Mouse (Mus musculus) adrenal gland, postnatal 4 days (tissue): ENCODE measurements around the gene Dglucy. TPM values are rescaled to one million over a fixed set of nuclear protein-coding genes. Genes with fewer than 3 reads are reported as not detected.

Experiments used
- DNase-seq, 2 experiments: peaks; one replicate each; pipeline ENCODE4 v3.0.0; 2021 to 2022; ENCODE audit warnings: low spot score in 2 of 2, mixed read lengths in 2 of 2
- total RNA-seq, 2 experiments: library from RNA; stranded (reverse); gene quantifications; 2 replicates each; pipeline ENCODE4 v1.2.3; 2021

The Dglucy gene
- total RNA-seq, 2 experiments from 2014 or later: 11.3 to 11.5 TPM

GRCm38 (mm10) chr12:100875553-100875952 lies 96.7 kb downstream of the Dglucy start:
- DNase-seq: no peak

- no peak for DNase-seq
Observed at GRCm38 (mm10) chr12:100875960-100876359, 97.1 kb downstream of the Dglucy start.

- DNase-seq: no peak
Observed at GRCm38 (mm10) chr12:100877936-100878335, 99.1 kb downstream of the Dglucy start.

GRCm38 (mm10) chr12:100878556-100878955 lies 99.7 kb downstream of the Dglucy start:
- no peak for DNase-seq

- DNase-seq: no peak
Observed at GRCm38 (mm10) chr12:100883168-100883567, 104.3 kb downstream of the Dglucy start.

- DNase-seq: no peak
Observed at GRCm38 (mm10) chr12:100885585-100885984, 106.7 kb downstream of the Dglucy start.

- DNase-seq: no peak
Observed at GRCm38 (mm10) chr12:100886877-100887276, 108.0 kb downstream of the Dglucy start.

- DNase-seq: no peak
Observed at GRCm38 (mm10) chr12:100887801-100888258, 109.0 kb downstream of the Dglucy start.

GRCm38 (mm10) chr12:100890548-100890947 lies 111.7 kb downstream of the Dglucy start:
- DNase-seq: no peak

GRCm38 (mm10) chr12:100895504-100895903 lies 116.6 kb downstream of the Dglucy start:
- DNase-seq: no peak

GRCm38 (mm10) chr12:100896661-100897060 lies 117.8 kb downstream of the Dglucy start:
- DNase-seq: no peak

GRCm38 (mm10) chr12:100897736-100898650 lies 119.1 kb downstream of the Dglucy start:
- no peak for DNase-seq

- DNase-seq: no peak
Observed at GRCm38 (mm10) chr12:100899111-100899640, 120.3 kb downstream of the Dglucy start.

GRCm38 (mm10) chr12:100900901-100901300 lies 122.0 kb downstream of the Dglucy start:
- DNase-seq: no peak

GRCm38 (mm10) chr12:100901386-100901785 lies 122.5 kb downstream of the Dglucy start:
- no peak for DNase-seq

- DNase-seq: no peak
Observed at GRCm38 (mm10) chr12:100903761-100904160, 124.9 kb downstream of the Dglucy start.

GRCm38 (mm10) chr12:100906861-100907260 lies 128.0 kb downstream of the Dglucy start:
- DNase-seq: no peak

- no peak for DNase-seq
Observed at GRCm38 (mm10) chr12:100907598-100908297, 128.9 kb downstream of the Dglucy start, which contains the start of gene Gpr68. Gene Gpr68 (minus strand): TSS chr12:100908198.

- no peak for DNase-seq
Observed at GRCm38 (mm10) chr12:100908298-100909034, 129.6 kb downstream of the Dglucy start.

GRCm38 (mm10) chr12:100909765-100910164 lies 130.9 kb downstream of the Dglucy start:
- no peak for DNase-seq

- no peak for DNase-seq
Observed at GRCm38 (mm10) chr12:100910731-100911130, 131.9 kb downstream of the Dglucy start.
